42 mouse cellular contexts compared by ENCODE assay signal in the genomic region with DNA sequence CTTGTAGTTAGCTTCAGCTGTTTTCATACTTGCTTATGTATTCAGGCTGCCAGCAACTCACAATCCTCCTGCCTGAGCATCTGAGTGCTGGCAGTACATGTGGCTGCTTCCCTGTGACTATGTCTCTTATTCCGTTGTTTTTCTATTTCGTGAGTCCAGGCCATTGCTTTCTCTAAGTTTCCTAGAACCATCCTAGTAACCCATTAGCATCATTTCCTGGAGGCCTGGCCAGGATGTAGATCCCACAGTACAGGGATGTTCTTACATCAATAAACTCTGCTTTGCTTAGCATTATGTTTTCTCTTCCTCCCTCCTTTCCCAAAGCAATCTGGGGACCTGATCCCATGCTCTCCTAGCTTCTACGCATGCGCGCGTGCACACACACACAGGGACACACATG. TPM values are rescaled to one million over a fixed set of nuclear protein-coding genes. Genes with fewer than 3 reads are reported as not detected.
"Had no signal": no experiment of that assay in that cellular context is flagged by ENCODE, and none has a peak within 500 bp of the region (broad histone marks: within the 10 kb centered on the region; RNA-seq: fewer than 3 reads in every experiment).

No protein-coding gene starts in this region.

- DNase-seq: heart, postnatal 10 days; heart, postnatal 14 days; heart, postnatal 36 days; heart, postnatal 4 days; kidney, adult 11 months; kidney, adult 18-20 months; kidney, adult 2 months; kidney, adult 8-10 months; kidney, adult 9 months; kidney, postnatal 10 days; kidney, postnatal 14 days; kidney, postnatal 25 days; kidney, postnatal 36 days; kidney, postnatal 4 days; layer of hippocampus, adult 9-11 months; layer of hippocampus, postnatal 36 days had no signal

- H3K4me1 ChIP-seq: intestine, embryonic 15.5 days had no signal

- H3K4me2 ChIP-seq: heart, embryonic 11.5 days; heart, embryonic 12.5 days; heart, embryonic 13.5 days; heart, embryonic 15.5 days; hindbrain, embryonic 12.5 days; hindbrain, embryonic 13.5 days; hindbrain, embryonic 14.5 days; hindbrain, embryonic 15.5 days; intestine, embryonic 15.5 days; kidney, embryonic 15.5 days had no signal

- H3K27ac ChIP-seq: heart, embryonic 13.5 days; heart, embryonic 15.5 days; hindbrain, embryonic 10.5 days; hindbrain, embryonic 12.5 days; hindbrain, embryonic 13.5 days; hindbrain, embryonic 14.5 days; hindbrain, embryonic 15.5 days; hindbrain, postnatal 0 days; intestine, embryonic 15.5 days; kidney, embryonic 15.5 days; kidney, postnatal 0 days; layer of hippocampus, adult 2 months had no signal

- H3K9me3 ChIP-seq: heart, embryonic 15.5 days; hindbrain, embryonic 12.5 days; hindbrain, embryonic 13.5 days; hindbrain, embryonic 15.5 days; intestine, embryonic 15.5 days had no signal

- H3K4me3 ChIP-seq: heart, embryonic 12.5 days; heart, embryonic 13.5 days; heart, embryonic 15.5 days; hindbrain, embryonic 10.5 days; hindbrain, embryonic 12.5 days; hindbrain, embryonic 13.5 days; hindbrain, embryonic 15.5 days; intestine, embryonic 15.5 days; kidney, embryonic 15.5 days; layer of hippocampus, adult 2 months had no signal

- H3K9ac ChIP-seq: heart, embryonic 12.5 days; heart, embryonic 13.5 days; heart, embryonic 15.5 days; hindbrain, embryonic 12.5 days; hindbrain, embryonic 13.5 days; hindbrain, embryonic 14.5 days; hindbrain, embryonic 15.5 days; intestine, embryonic 15.5 days; kidney, embryonic 15.5 days had no signal

- H3K27me3 ChIP-seq: heart, embryonic 12.5 days; heart, embryonic 13.5 days; heart, embryonic 15.5 days; hindbrain, embryonic 12.5 days; hindbrain, embryonic 15.5 days; intestine, embryonic 15.5 days; kidney, embryonic 15.5 days had no signal

- H3K36me3 ChIP-seq: heart, embryonic 12.5 days; heart, embryonic 13.5 days; heart, embryonic 15.5 days; hindbrain, embryonic 12.5 days; hindbrain, embryonic 13.5 days; hindbrain, embryonic 15.5 days; intestine, embryonic 15.5 days had no signal

- ATAC-seq: hindbrain, embryonic 16.5 days; hindbrain, postnatal 0 days; inflammation-experienced regulatory T-cells, adult 6 months; intestine, embryonic 15.5 days; intestine, embryonic 16.5 days; intestine, postnatal 0 days had no signal

RNA-seq across cellular contexts. Expression of gene Gm9964, which starts 38.4 kb away (rescaled TPM):
- polyA plus RNA-seq: heart, embryonic 11.5 days; heart, embryonic 12.5 days; heart, embryonic 13.5 days; heart, embryonic 14.5 days; heart, embryonic 15.5 days; heart, embryonic 16.5 days; heart, postnatal 0 days; hindbrain, embryonic 10.5 days; hindbrain, embryonic 11.5 days; hindbrain, embryonic 12.5 days; hindbrain, embryonic 14.5 days; hindbrain, embryonic 15.5 days; hindbrain, embryonic 16.5 days; hindbrain, postnatal 0 days; inflammation-experienced regulatory T-cells, adult 6 months; intestine, embryonic 14.5 days; intestine, embryonic 15.5 days; intestine, embryonic 16.5 days; intestine, postnatal 0 days; kidney, adult 2 months; kidney, embryonic 14.5 days; kidney, embryonic 15.5 days; kidney, embryonic 16.5 days; kidney, postnatal 0 days; large intestine, adult 2 months had no signal
